Mouse (Mus musculus): Measurements from ENCODE around the gene Zfp775.

DNA sequence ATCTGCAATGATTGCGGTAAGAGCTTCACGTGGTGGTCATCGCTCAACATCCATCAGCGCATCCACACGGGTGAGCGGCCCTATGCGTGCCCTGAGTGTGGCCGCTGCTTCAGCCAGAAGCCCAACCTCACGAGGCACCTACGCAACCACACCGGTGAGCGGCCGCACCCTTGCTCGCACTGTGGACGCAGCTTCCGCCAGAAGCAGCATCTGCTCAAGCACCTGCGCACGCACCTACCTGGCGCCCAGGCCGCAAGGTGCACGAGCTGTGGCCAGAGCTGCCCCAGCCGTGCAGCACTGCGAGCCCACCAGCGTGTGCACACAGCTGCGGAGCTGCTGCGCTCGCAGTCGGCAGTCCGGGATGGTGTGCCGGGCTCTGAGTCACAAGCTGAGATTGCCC, 18.2 kb downstream of the Zfp775 start:
- TF ChIP-seq GATA1 (IDR thresholded peaks at IDR 0.05; ENCODE audit: low read length) (no peak), TAL1 (IDR thresholded peaks at IDR 0.05; ENCODE audit: low read length) (no peak)
